Mouse (Mus musculus) embryonic fibroblast, embryonic 13.5 days (primary cell): Measurements from ENCODE around the gene Ociad1.
"Not testable (repeated sequence)": the region's sequence is repeated elsewhere in the genome, so short reads cannot be mapped to it uniquely, and the experiment has no call there.

Experiments
- CTCF ChIP-seq: IDR thresholded peaks from 2 replicates; pipeline ENCODE4 v1.5.1; 2011; ENCODE audit warnings: mild to moderate bottlenecking, control low read depth, low read length, moderate library complexity, borderline replicate concordance; ENCODE audit not compliant: insufficient read depth
- POLR2A ChIP-seq: IDR thresholded peaks from 2 replicates; pipeline ENCODE4 v1.6.1; 2011; ENCODE audit warnings: low read depth, mild to moderate bottlenecking, control low read depth, low read length, moderate library complexity

GRCm38 (mm10) chr5:73322684-73323083 is 30.1 kb downstream of the Ociad1 start:
- not testable (repeated sequence) for TF ChIP-seq POLR2A, CTCF
